Mouse (Mus musculus): ENCODE data around the gene Mak.

DNA sequence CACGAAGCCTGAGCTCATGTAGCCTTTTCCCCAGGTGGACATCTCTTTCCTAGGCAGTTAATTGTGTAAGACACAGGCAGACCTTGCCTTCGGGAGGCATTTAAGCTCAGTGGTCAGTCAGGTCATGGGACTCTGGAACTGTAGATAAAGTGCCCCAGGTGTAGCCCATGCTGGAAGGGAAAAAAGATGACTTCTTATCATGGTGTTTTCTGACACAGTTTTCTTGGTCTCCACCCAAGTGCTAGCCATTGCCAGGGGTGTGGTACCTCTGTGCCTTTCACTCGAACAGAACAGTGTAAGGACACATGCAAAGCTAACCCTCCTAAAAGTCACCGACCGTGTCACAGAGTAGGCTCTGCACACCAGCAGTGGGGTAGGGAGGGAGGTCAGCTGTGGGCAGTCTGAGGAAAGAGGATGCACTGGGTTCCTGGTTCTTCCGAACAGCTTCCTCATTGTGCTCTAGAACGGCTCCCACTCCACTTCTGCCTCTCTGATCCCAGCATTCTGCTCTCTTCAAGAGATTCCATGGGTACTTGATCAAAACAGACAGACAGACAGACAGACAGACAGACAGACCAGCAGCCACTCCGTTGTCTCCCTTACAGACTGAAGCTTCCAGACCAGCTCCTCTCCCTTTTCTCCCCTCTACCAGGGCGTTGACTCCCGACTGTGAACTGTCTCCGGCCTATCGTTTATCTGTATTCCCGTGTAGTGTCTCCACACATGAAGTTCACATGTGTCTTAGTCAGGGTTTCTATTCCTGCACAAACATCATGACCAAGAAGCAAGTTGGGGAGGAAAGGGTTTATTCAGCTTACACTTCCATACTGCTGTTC lies 60.5 kb downstream of the Mak start:
- TF ChIP-seq POLR2A (IDR thresholded peaks at IDR 0.05; ENCODE audit: control insufficient read depth, extremely low read depth, insufficient read depth, low read length, poor library complexity) (no peak), CTCF (IDR thresholded peaks at IDR 0.05; ENCODE audit: borderline replicate concordance, control insufficient read depth, extremely low read depth, insufficient read depth, low read length, poor library complexity) (no peak)

Measured in thymus, adult 2 months (tissue).